ENCODE assay signal across 8 mouse cellular contexts in genomic region chr13:63901303-63901713, GRCm38 (mm10).
DNase-seq lines count a peak whose midpoint lies in the region; ATAC-seq and TF ChIP-seq lines count a peak whose summit lies in the region.

No protein-coding gene starts in this region.

- no peaks in the 10 kb centered on the region for H3K9me3 ChIP-seq in hindbrain, embryonic 16.5 days (ENCODE audit: control insufficient read depth, low read length)
- H3K9me3 ChIP-seq in midbrain, embryonic 11.5 days (ENCODE audit: control insufficient read depth, low read length) = no peaks in the 10 kb centered on the region

- TF ChIP-seq CTCF in kidney, adult 2 months (conservative IDR thresholded peaks at IDR 0.05; ENCODE audit: insufficient read depth, insufficient read length, low read depth, low read length) = no peak

- H3K4me3 ChIP-seq in kidney, adult 2 months (ENCODE audit: insufficient read depth, low read depth, low read length) = peak overlapping the region; percentile 4; the same call in 1 of the 2 replicates
- peak overlapping the region; percentile 35 for H3K4me3 ChIP-seq in hindbrain, embryonic 16.5 days (ENCODE audit: low read length)
- peak overlapping the region; percentile 22 for H3K4me3 ChIP-seq in midbrain, embryonic 11.5 days (ENCODE audit: low read depth, low read length)

- H3K27me3 ChIP-seq in kidney, adult 2 months (replicated peaks; ENCODE audit: control insufficient read depth, insufficient read depth, low read length) = no peaks in the 10 kb centered on the region
- H3K27me3 ChIP-seq in hindbrain, embryonic 16.5 days (replicated peaks; ENCODE audit: control insufficient read depth, insufficient read depth, low read length) = no peaks in the 10 kb centered on the region
- peaks cover 19% of the 10 kb centered on the region for H3K27me3 ChIP-seq in midbrain, embryonic 11.5 days (ENCODE audit: control insufficient read depth, insufficient read depth, low read length)

- intact Hi-C loops in left cerebral cortex, postnatal 4 days (cut with DNase I) = no loop called here

- DNase-seq in kidney, adult 2 months = no peak
- no peak for DNase-seq in kidney, adult 8-10 months
- DNase-seq in embryo, embryonic 11 days = peak; percentile 87
- peak; percentile 63 for DNase-seq in gastrocnemius, postnatal 10 days
- DNase-seq in left cerebral cortex, postnatal 4 days = peak; percentile 79
- DNase-seq in midbrain, embryonic 11.5 days (ENCODE audit: low spot score, missing footprints) = peak; percentile 97
- DNase-seq in right cerebral cortex, postnatal 4 days = peak; percentile 79

- ATAC-seq in hindbrain, embryonic 16.5 days = peak; percentile 83
- ATAC-seq in midbrain, embryonic 11.5 days (ENCODE audit: low FRiP score) = peak; percentile 85

- H3K4me2 ChIP-seq in hindbrain, embryonic 16.5 days (ENCODE audit: low read length) = peak overlapping the region; percentile 61
- H3K4me2 ChIP-seq in midbrain, embryonic 11.5 days = peak overlapping the region; percentile 46

- TF ChIP-seq POLR2A in kidney, adult 2 months (IDR thresholded peaks at IDR 0.05; ENCODE audit: low read depth, low read length) = no peak

- WGBS in kidney, adult 2 months = 31% methylated on average over 17 of the region's 17 CpGs
- WGBS in hindbrain, embryonic 16.5 days = under 1% methylated on average over 17 of the region's 17 CpGs
- WGBS in midbrain, embryonic 11.5 days = 1% methylated on average over 17 of the region's 17 CpGs

- H3K4me1 ChIP-seq in kidney, adult 2 months (ENCODE audit: control insufficient read depth, insufficient read depth, low read length) = no peaks in the 10 kb centered on the region
- peaks cover 16% of the 10 kb centered on the region for H3K4me1 ChIP-seq in hindbrain, embryonic 16.5 days (ENCODE audit: control insufficient read depth, insufficient read depth, low read depth, low read length)
- peaks cover 17% of the 10 kb centered on the region for H3K4me1 ChIP-seq in midbrain, embryonic 11.5 days (ENCODE audit: control insufficient read depth, insufficient read depth, low read length)

- peak overlapping the region; percentile 57 for H3K9ac ChIP-seq in hindbrain, embryonic 16.5 days (ENCODE audit: low read depth, low read length)
- peak overlapping the region; percentile 41 for H3K9ac ChIP-seq in midbrain, embryonic 11.5 days (ENCODE audit: low read length)

- peaks cover 2% of the 10 kb centered on the region; the same call in 1 of the 2 replicates for H3K36me3 ChIP-seq in kidney, adult 2 months (ENCODE audit: control insufficient read depth, insufficient read depth, low read length)
- no peaks in the 10 kb centered on the region for H3K36me3 ChIP-seq in hindbrain, embryonic 16.5 days (ENCODE audit: control insufficient read depth, insufficient read depth, low read length)
- H3K36me3 ChIP-seq in midbrain, embryonic 11.5 days (ENCODE audit: control insufficient read depth, insufficient read depth, low read length) = no peaks in the 10 kb centered on the region

- H3K27ac ChIP-seq in kidney, adult 2 months (ENCODE audit: insufficient read depth, low read depth, low read length) = no peak overlapping the region
- H3K27ac ChIP-seq in hindbrain, embryonic 16.5 days (ENCODE audit: low read depth, low read length) = peak overlapping the region; percentile 46
- H3K27ac ChIP-seq in midbrain, embryonic 11.5 days (ENCODE audit: low read depth, low read length) = no peak overlapping the region

Comparison
In these comparisons a context has a peak if more than half of its experiments do, and no peak if none do; other contexts are left out.
1. DNase-seq: peak in embryo, embryonic 11 days (single experiment), gastrocnemius, postnatal 10 days (single experiment), left cerebral cortex, postnatal 4 days (single experiment), midbrain, embryonic 11.5 days (single experiment) and right cerebral cortex, postnatal 4 days (single experiment); none in kidney, adult 2 months (single experiment) and kidney, adult 8-10 months (0 of 2).
2. Peak in every context shown above with its lines, with median percentiles within 50 percentile points of each other: H3K4me3 ChIP-seq.